Mouse (Mus musculus) ES-Bruce4 (cell line): ENCODE measurements around the gene Slc11a1. TPM values are rescaled to one million over a fixed set of nuclear protein-coding genes. Genes with fewer than 3 reads are reported as not detected.

Experiments
- H3K27ac ChIP-seq: 2 replicates; pipeline ENCODE4 v1.5.1; 2012; ENCODE audit warnings: low read length, inconsistent platforms; ENCODE audit not compliant: insufficient read depth
- H3K27me3 ChIP-seq: 2 replicates; pipeline ENCODE4 v1.6.1; 2012; ENCODE audit warnings: mild to moderate bottlenecking, low read length, inconsistent platforms; ENCODE audit not compliant: control insufficient read depth, poor library complexity, insufficient read depth, severe bottlenecking
- H3K36me3 ChIP-seq: 2 replicates; pipeline ENCODE4 v1.6.1; 2012; ENCODE audit warnings: inconsistent platforms, mild to moderate bottlenecking, low read length, moderate library complexity; ENCODE audit not compliant: control insufficient read depth, poor library complexity, insufficient read depth, severe bottlenecking
- H3K4me1 ChIP-seq: one replicate; pipeline ENCODE4 v1.8.1; 2011; ENCODE audit warnings: low read length; ENCODE audit not compliant: control insufficient read depth, insufficient read depth
- H3K4me3 ChIP-seq: 2 replicates; pipeline ENCODE4 v1.5.1; 2011; ENCODE audit warnings: low read depth, mild to moderate bottlenecking, low read length
- H3K9ac ChIP-seq: 2 replicates; pipeline ENCODE4 v1.6.1; 2012; ENCODE audit warnings: low read depth, mild to moderate bottlenecking, inconsistent platforms; ENCODE audit not compliant: poor library complexity, severe bottlenecking
- H3K9me3 ChIP-seq: replicated peaks from 2 replicates; pipeline ENCODE4 v1.6.1; 2012; ENCODE audit warnings: mild to moderate bottlenecking, low read length, inconsistent platforms; ENCODE audit not compliant: control insufficient read depth, poor library complexity, insufficient read depth, severe bottlenecking
- CTCF ChIP-seq: IDR thresholded peaks from one replicate; pipeline ENCODE4 v1.8.1; 2011; ENCODE audit warnings: low read depth, low read length
- EP300 ChIP-seq: IDR thresholded peaks from 2 replicates; pipeline ENCODE4 v1.6.1; 2011; ENCODE audit warnings: low read depth, low read length; ENCODE audit not compliant: insufficient read depth
- POLR2A ChIP-seq: IDR thresholded peaks from one replicate; pipeline ENCODE4 v1.8.1; 2011; ENCODE audit warnings: low read length; ENCODE audit not compliant: insufficient read depth
- polyA plus RNA-seq: library from polyadenylated mRNA; stranded (reverse); fragments of >200 nt; gene quantifications from 2 replicates; pipeline ENCODE4 v1.2.4, GENCODE M21; 2011; ENCODE audit warnings: low read depth; ENCODE audit not compliant: missing spikeins, insufficient read depth, insufficient read length

Slc11a1 gene
- polyA plus RNA-seq, 1 experiment, result 0.94 TPM

DNA sequence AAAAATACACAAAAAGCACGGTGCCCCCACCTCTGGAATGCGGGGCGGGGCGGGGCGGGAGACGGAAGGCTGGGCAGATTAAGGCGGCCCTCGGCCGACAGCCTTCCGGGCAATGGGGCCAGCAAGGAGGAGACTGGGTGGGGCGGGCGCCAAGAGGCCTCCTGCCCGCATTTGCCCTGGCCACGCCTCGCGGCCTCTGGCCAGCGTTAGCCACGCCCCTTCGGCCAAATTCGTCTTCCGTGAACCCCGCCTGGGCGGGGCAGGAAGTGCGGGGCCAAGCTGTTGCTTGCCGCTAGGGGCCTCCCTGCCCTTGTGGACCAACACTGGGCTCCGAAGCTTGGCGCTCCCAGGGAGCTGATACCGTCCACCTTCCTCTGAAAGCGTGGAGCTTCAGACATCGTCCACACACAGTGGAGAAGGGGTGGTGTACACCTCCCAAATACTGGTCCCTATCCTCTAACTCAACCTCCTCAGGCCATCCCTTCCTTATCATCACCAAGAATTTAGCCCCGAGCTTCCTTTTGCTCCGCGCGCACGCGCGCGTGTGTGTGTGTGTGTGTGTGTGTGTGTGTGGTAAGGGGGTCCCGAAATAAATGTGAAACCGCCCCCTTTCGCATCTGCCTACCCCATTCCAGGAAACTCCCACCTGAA, 22.4 kb downstream of the Slc11a1 start:
- Histone ChIP-seq H3K27ac (peak overlapping the region; percentile 77), H3K9ac (peak overlapping the region; percentile 73), H3K36me3 (peaks cover 8% of the 10 kb centered on the region; the same call in 1 of the 2 replicates), H3K27me3 (no peaks in the 10 kb centered on the region), H3K4me3 (peak overlapping the region; percentile 70), H3K9me3 (no peaks in the 10 kb centered on the region), H3K4me1 (no peaks in the 10 kb centered on the region)
- TF ChIP-seq CTCF (peak; percentile 64), POLR2A (peak; percentile 87), EP300 (0 out of 2 replicates have a peak, but pooled peaks have one; percentile 64)

DNA sequence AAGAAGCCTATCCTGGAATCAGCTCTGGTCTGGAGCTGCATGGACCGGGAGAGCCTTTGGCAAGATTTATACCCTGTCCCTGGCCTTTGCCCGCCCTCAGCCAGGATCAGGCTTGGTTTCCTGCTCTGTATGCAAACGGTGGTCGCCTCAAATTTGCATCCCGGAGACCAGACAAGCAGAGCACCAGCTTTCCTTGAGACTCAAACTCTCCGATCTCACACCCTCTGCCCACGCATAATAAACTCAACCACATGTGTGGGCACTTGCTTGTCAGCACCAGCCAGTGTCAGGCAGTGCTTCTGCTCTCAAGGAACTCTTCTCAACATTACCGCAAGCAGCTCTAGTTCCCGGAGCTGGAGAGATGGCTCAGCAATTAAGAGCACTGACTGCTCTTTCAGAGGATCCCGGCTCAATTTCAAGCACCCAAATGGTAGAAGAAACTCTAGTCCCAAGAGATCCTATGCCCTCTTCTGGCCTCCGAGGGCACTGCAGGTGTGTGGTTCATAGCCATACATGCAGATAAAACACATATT, 23.0 kb downstream of the Slc11a1 start:
- no peaks in the 10 kb centered on the region for H3K27me3 ChIP-seq
- H3K4me3 ChIP-seq, result peak overlapping the region; percentile 70
- peak overlapping the region; percentile 73 for H3K9ac ChIP-seq
- peak overlapping the region; percentile 77 for H3K27ac ChIP-seq
- H3K9me3 ChIP-seq, result no peaks in the 10 kb centered on the region
- H3K36me3 ChIP-seq, result peaks cover 8% of the 10 kb centered on the region; the same call in 1 of the 2 replicates
- H3K4me1 ChIP-seq, result no peaks in the 10 kb centered on the region
- TF ChIP-seq CTCF, result peak; percentile 46
- no peak for TF ChIP-seq POLR2A
- TF ChIP-seq EP300, result no peak

DNA sequence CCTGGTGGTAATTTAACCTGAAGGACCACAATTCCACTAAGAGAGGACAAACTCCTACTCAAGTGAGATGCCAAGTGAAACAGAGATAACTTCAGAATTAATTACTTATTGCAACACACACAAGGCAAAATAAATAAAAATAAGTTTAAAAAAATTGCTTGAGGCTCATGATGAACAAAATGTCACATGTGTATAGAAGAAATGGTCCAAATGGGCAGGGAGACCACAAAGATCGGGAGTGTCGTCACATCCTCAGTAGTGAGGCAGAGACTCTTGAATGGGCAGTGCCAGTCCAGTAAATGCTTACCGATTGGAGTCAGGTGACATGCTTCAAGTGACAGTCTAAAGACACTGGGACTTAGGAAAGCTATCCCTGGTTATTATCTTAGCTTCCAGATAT, 25.5 kb downstream of the Slc11a1 start:
- TF ChIP-seq CTCF (no peak), POLR2A (no peak), EP300 (no peak)
- H3K4me3 ChIP-seq, result no peak overlapping the region
- no peak overlapping the region for H3K27ac ChIP-seq
- H3K4me1 ChIP-seq, result no peaks in the 10 kb centered on the region
- no peaks in the 10 kb centered on the region for H3K9me3 ChIP-seq
- no peaks in the 10 kb centered on the region for H3K36me3 ChIP-seq
- no peak overlapping the region for H3K9ac ChIP-seq
- no peaks in the 10 kb centered on the region for H3K27me3 ChIP-seq

DNA sequence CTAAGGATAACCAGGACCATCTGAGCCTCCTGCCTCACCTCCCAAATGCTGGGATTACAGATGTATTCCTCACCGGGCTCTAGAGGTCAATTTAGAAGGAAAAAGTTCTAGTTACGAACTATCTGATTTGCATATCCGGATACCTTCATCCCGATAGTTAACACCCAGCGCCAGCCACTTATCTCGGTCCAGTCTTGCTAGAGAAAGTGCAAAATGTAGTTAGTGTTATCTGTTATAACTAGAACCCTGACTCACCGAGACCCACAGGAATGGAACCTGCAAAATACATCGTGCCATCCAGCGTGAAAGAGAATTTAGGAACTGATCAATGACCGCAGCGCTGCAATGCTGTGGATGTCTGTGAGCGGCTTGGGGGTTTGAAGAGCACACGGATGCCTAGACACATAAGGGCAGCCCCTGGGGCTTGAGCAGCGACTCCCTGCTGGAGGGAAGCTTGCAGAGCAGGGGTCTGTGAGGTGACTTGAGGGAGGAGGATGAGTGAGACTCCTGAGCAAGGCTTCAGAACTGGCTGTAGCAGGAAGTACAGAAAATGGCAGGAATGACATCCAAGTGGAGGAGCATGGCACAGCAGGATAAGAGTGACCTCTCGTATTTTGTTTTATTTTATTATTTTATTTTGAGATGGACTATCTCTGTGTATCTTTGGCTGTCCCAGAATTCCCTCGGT, 26.2 kb downstream of the Slc11a1 start:
- H3K9me3 ChIP-seq, result no peaks in the 10 kb centered on the region
- H3K27ac ChIP-seq, result no peak overlapping the region
- no peaks in the 10 kb centered on the region for H3K36me3 ChIP-seq
- no peaks in the 10 kb centered on the region for H3K4me1 ChIP-seq
- TF ChIP-seq EP300, result no peak
- TF ChIP-seq CTCF, result no peak
- no peak for TF ChIP-seq POLR2A
- no peak overlapping the region for H3K9ac ChIP-seq
- H3K4me3 ChIP-seq, result no peak overlapping the region
- no peaks in the 10 kb centered on the region for H3K27me3 ChIP-seq

DNA sequence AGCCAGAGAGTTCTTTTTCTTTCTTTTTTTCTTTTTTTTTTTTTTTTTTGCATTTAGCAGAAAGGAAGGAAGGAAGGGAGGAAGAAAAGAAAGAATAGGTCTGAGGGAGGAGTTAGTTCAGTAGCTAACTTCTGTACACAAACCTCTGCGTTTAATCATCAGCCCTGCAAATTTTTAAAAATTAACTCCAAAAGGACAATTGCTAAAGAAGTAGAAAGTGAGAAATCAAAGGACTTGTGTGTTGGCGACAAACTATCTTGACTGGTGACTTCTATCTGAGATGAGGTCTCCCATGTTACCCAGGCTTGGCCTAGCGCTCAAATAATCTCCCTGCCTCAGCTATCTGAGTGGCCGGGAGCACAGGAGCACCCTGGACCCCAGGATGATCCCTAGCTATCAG, 29.2 kb downstream of the Slc11a1 start:
- no peaks in the 10 kb centered on the region for H3K4me1 ChIP-seq
- no peaks in the 10 kb centered on the region for H3K9me3 ChIP-seq
- no peaks in the 10 kb centered on the region for H3K36me3 ChIP-seq
- no peak overlapping the region for H3K9ac ChIP-seq
- H3K27me3 ChIP-seq, result no peaks in the 10 kb centered on the region
- no peak overlapping the region for H3K4me3 ChIP-seq
- TF ChIP-seq EP300, result no peak
- TF ChIP-seq CTCF, result no peak
- TF ChIP-seq POLR2A, result no peak
- H3K27ac ChIP-seq, result no peak overlapping the region
